Mouse (Mus musculus) ES-E14 (cell line): ENCODE data around the gene Grip2. TPM values are rescaled to one million over a fixed set of nuclear protein-coding genes. Genes with fewer than 3 reads are reported as not detected.

Experiments used
- DNase-seq: peaks from one replicate; pipeline ENCODE4 v3.0.0-alpha.2; 2013; ENCODE audit warnings: low read depth, low spot score
- H3K27ac ChIP-seq: 2 replicates; pipeline ENCODE4 v1.5.1; 2012; ENCODE audit warnings: low read depth, mild to moderate bottlenecking, low read length, moderate library complexity, mixed read lengths; ENCODE audit not compliant: poor library complexity, insufficient read depth, severe bottlenecking
- H3K36me3 ChIP-seq: 2 replicates; pipeline ENCODE4 v1.6.1; 2012; ENCODE audit warnings: mild to moderate bottlenecking, low read length, moderate library complexity, mixed read lengths; ENCODE audit not compliant: control insufficient read depth, poor library complexity, insufficient read depth, severe bottlenecking
- H3K4me1 ChIP-seq, 2 experiments: fragments of 150-350 bp in 1 of 2; sonication (generic) in 1 of 2; 2 replicates each; pipeline ENCODE4 v1.6.1; 2012; ENCODE audit warnings: low read length in 2 of 2, mild to moderate bottlenecking in 1 of 2, mixed read lengths in 1 of 2; ENCODE audit not compliant: control insufficient read depth in 2 of 2, insufficient read depth in 2 of 2, poor library complexity in 1 of 2
- H3K4me3 ChIP-seq, 2 experiments: fragments of 150-350 bp in 1 of 2; sonication (generic) in 1 of 2; 2 replicates each; pipeline ENCODE4 v1.5.1; 2012; ENCODE audit warnings: low read length in 2 of 2, low read depth in 1 of 2, mild to moderate bottlenecking in 1 of 2, mixed read lengths in 1 of 2; ENCODE audit not compliant: insufficient read depth in 1 of 2, poor library complexity in 1 of 2, severe bottlenecking in 1 of 2
- H3K9ac ChIP-seq: 2 replicates; pipeline ENCODE4 v1.6.1; 2012; ENCODE audit warnings: low read depth, mild to moderate bottlenecking, low read length, mixed read lengths; ENCODE audit not compliant: poor library complexity, insufficient read depth, severe bottlenecking
- H3K9me3 ChIP-seq: fragments of 150-350 bp; sonication (generic); 2 replicates; pipeline ENCODE4 v1.6.1; 2012; ENCODE audit warnings: low read depth, mild to moderate bottlenecking, low read length; ENCODE audit not compliant: control insufficient read depth, insufficient read depth
- CHD2 ChIP-seq: IDR thresholded peaks from 2 replicates; pipeline ENCODE4 v1.6.1; 2014; ENCODE audit warnings: mild to moderate bottlenecking, low read depth, low read length, inconsistent platforms
- HCFC1 ChIP-seq: IDR thresholded peaks from 2 replicates; pipeline ENCODE4 v1.6.1; 2012; ENCODE audit warnings: low read length, inconsistent platforms, borderline replicate concordance; ENCODE audit not compliant: insufficient read depth
- MAFK ChIP-seq: IDR thresholded peaks from 2 replicates; pipeline ENCODE4 v1.6.1; 2014; ENCODE audit warnings: mild to moderate bottlenecking, low read depth, low read length, inconsistent platforms; ENCODE audit not compliant: insufficient read depth
- ZC3H11A ChIP-seq: IDR thresholded peaks from 2 replicates; pipeline ENCODE4 v1.6.1; 2012; ENCODE audit warnings: low read depth, mild to moderate bottlenecking, inconsistent platforms, low read length, borderline replicate concordance
- ZNF384 ChIP-seq: IDR thresholded peaks from 2 replicates; pipeline ENCODE4 v1.6.1; 2012; ENCODE audit warnings: low read depth, low read length, inconsistent platforms
- in situ Hi-C, 2 experiments: fragments of 600-800 bp; cut with MboI; formaldehyde crosslinking; loops; one replicate each; pipeline ENCODE4 v1.15.1; 2025; ENCODE audit warnings: low sequenced_read_pairs in 2 of 2, inconsistent platforms in 1 of 2; ENCODE audit not compliant: unreplicated experiment in 2 of 2
- total RNA-seq: library from RNA; depleted of rRNA; stranded (reverse); fragments of 300-350 nt; gene quantifications from 2 replicates; pipeline ENCODE4 v1.2.3, GENCODE M21; 2012

Gene Grip2
- total RNA-seq, 1 experiment, result 0.58 TPM

DNA sequence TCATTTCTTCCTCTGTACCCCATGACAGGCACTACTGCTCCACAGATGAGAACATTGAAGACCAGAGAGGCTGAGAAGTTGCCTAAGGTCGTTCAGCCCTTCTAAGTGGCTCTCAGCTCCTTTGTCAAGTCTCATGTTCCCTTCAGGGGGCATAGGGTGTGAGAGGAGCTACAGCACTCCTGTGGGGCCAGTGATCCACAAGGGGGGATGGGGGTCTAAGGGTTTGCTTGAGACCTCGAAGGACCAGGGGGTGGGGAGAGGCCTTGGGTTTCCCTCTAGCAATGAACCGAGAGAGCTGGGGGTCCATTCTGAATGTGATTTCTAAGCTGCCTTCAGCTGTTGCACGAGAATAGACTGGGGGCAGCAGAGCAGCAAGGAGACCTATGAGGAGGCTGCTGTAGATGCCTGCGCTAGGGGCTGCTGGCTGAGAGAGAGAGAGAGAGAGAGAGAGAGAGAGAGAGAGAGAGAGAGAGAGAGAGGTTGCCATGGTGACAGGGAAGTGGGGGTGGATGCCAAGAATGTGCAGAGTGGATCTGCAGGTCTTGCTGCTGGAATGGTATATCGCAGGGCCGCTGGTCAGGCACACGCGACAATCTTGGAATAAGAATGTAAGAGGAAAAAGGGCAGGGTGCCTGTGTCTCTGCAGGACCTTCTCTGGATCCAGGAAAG is 107.1 kb downstream of the Grip2 start:
- no peak overlapping the region for H3K4me3 ChIP-seq
- no peak overlapping the region for H3K9ac ChIP-seq
- TF ChIP-seq CHD2 (no peak), ZC3H11A (no peak), MAFK (no peak), HCFC1 (no peak), ZNF384 (no peak)
- H3K36me3 ChIP-seq, result peaks cover 35% of the 10 kb centered on the region
- in situ Hi-C loops, result no loop called here
- DNase-seq, result no peak
- H3K9me3 ChIP-seq, result no peaks in the 10 kb centered on the region
- H3K27ac ChIP-seq, result peak overlapping the region; percentile 43; the same call in 1 of the 2 replicates
- H3K4me1 ChIP-seq, result peaks cover 15 to 34% of the 10 kb centered on the region in 2 experiments

DNA sequence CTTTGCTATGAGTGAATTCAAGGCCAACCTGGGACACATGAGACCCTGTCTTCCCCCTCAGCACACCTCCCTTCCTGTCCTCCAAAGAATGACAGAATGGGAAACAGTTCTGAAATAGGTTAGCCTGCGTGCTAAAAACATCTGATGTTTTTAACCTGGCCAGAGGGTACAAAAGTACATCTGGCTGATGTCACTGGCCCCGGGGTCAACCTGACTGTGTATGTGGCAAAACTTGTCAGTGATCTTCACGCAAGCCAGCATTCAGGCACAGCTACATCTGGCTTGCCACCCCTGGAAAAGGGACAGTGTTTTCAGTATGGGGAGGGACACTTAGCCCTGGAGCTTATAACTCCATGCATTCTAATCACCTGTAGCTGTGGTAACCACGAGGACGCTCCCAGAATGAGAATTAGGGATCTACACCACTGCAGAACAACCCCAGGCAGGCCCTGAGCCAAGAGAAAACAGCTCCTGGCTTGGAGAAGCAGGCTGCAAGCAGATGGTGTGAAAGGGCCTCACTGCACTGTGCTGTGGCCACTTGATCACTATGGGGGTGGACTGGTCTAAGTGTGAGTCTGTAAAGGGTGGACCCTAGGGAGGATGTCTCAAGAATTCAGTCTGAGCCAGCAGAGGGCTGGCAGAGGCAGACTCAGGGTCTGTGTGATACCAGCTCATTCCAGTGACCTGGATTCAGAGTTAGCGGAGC is 107.9 kb downstream of the Grip2 start:
- no peak overlapping the region for H3K27ac ChIP-seq
- H3K4me3 ChIP-seq, result no peak overlapping the region
- H3K4me1 ChIP-seq, result peaks cover 19 to 36% of the 10 kb centered on the region in 2 experiments
- in situ Hi-C loops, result no loop called here
- H3K9ac ChIP-seq, result no peak overlapping the region
- peaks cover 32% of the 10 kb centered on the region for H3K36me3 ChIP-seq
- TF ChIP-seq HCFC1 (no peak), ZNF384 (no peak), ZC3H11A (no peak), CHD2 (no peak), MAFK (no peak)
- no peaks in the 10 kb centered on the region for H3K9me3 ChIP-seq
- no peak for DNase-seq

DNA sequence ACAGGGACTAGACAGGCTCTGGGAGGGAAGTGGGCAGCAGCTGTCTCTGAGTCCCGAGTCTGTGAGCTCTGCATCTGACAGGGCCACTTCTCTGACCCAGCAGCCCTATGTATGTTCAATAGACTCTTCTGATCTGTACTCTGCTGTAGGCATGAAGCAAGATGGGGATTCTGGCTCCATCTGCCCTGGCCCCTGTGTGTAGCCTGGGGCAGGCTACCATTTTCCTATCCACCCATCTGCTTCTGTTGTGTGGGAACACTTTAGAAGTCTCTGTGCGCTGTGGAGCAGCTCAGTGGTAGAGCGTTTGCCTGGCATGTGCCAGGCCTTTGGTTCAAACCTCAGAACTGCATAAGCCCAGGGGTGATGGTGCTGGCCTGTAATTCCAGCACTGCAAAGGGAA is 108.4 kb downstream of the Grip2 start:
- Histone ChIP-seq H3K4me3 (no peak overlapping the region), H3K9ac (no peak overlapping the region), H3K36me3 (peaks cover 27% of the 10 kb centered on the region), H3K27ac (no peak overlapping the region), H3K9me3 (no peaks in the 10 kb centered on the region), H3K4me1 (peaks cover 19 to 40% of the 10 kb centered on the region in 2 experiments)
- no peak for TF ChIP-seq ZNF384
- no peak for TF ChIP-seq ZC3H11A
- no peak for TF ChIP-seq HCFC1
- in situ Hi-C loops, result no loop called here
- no peak for DNase-seq

DNA sequence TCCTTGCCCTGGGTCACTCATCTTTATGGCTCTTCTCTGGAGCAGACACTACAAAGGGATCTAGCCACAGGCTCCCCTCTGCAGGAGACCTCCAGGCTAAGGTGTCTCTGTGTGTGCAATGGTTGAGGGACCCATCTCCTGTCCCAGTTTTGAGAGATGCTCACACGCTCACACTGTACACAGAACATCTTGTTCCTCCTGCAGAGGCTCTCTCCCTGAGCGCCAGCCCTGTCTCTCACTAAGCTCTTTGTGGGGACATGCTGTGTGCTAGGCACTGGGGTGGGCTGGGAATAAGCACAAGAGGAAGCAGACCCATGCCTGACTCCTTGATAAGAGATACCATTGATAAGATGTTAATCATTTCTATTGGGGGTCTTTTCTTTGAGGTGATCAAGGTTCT is 109.0 kb downstream of the Grip2 start:
- Histone ChIP-seq H3K9ac (no peak overlapping the region), H3K36me3 (peaks cover 22% of the 10 kb centered on the region), H3K4me1 (peaks cover 19 to 44% of the 10 kb centered on the region in 2 experiments), H3K4me3 (no peak overlapping the region), H3K9me3 (no peaks in the 10 kb centered on the region), H3K27ac (no peak overlapping the region)
- no peak for DNase-seq
- no peak for TF ChIP-seq MAFK
- no peak for TF ChIP-seq CHD2
- TF ChIP-seq HCFC1, result no peak
- no peak for TF ChIP-seq ZC3H11A
- no peak for TF ChIP-seq ZNF384
- in situ Hi-C loops, result no loop called here
